Mouse (Mus musculus): ENCODE results near the gene Bag5.

DNA sequence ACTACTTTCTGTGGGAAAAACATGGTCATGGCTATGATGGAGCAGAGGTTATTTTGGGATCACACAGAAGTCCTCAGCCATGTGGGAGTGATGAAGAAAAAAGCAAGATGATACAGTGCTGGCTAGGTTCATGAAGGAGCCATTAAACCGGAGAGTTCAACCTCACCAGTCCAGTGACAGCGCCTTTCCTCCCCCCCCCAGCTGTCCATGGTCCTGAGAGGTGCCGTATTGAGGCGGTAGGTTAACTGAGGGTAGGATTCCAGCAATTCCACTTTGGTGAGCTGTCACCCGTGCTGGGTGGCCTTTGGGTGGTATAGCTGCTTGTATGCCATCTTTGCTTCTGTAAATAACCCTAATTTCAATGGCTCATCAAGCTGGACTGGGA is 43.6 kb upstream of the Bag5 start:
- TF ChIP-seq CTCF (IDR thresholded peaks at IDR 0.05; ENCODE audit: borderline replicate concordance, insufficient read depth, low read length) (no peak), POLR2A (IDR thresholded peaks at IDR 0.05; ENCODE audit: low read depth, low read length) (no peak)
